Mouse (Mus musculus): ENCODE measurements around the gene Rasgrf1. TPM values are rescaled to one million over a fixed set of nuclear protein-coding genes. Genes with fewer than 3 reads are reported as not detected.

The Rasgrf1 gene
- polyA plus RNA-seq, 1 experiment, result 0.32 TPM

GRCm38 (mm10) chr9:89875551-89875950 is 34.2 kb upstream of the Rasgrf1 start:
- no peak overlapping the region for H3K27ac ChIP-seq (ENCODE audit: insufficient read depth, low read length)
- H3K4me1 ChIP-seq (ENCODE audit: control insufficient read depth, insufficient read depth, low read length), result peaks cover 4% of the 10 kb centered on the region
- TF ChIP-seq POLR2A (IDR thresholded peaks at IDR 0.05; ENCODE audit: low read depth, low read length), result no peak
- no peak for TF ChIP-seq CTCF (IDR thresholded peaks at IDR 0.05; ENCODE audit: borderline replicate concordance, insufficient read depth, low read length)
- H3K4me3 ChIP-seq (ENCODE audit: insufficient read depth, low read length), result no peak overlapping the region

GRCm38 (mm10) chr9:89878471-89879020 is 31.2 kb upstream of the Rasgrf1 start:
- no peak for TF ChIP-seq POLR2A (IDR thresholded peaks at IDR 0.05; ENCODE audit: low read depth, low read length)
- TF ChIP-seq CTCF (IDR thresholded peaks at IDR 0.05; ENCODE audit: borderline replicate concordance, insufficient read depth, low read length), result no peak

GRCm38 (mm10) chr9:89879574-89879973 is 30.1 kb upstream of the Rasgrf1 start:
- Histone ChIP-seq H3K4me1 (ENCODE audit: control insufficient read depth, insufficient read depth, low read length) (no peaks in the 10 kb centered on the region; the same call in none of the 2 replicates), H3K27ac (ENCODE audit: insufficient read depth, low read length) (no peak overlapping the region), H3K4me3 (ENCODE audit: insufficient read depth, low read length) (no peak overlapping the region)
- TF ChIP-seq POLR2A (IDR thresholded peaks at IDR 0.05; ENCODE audit: low read depth, low read length) (no peak), CTCF (IDR thresholded peaks at IDR 0.05; ENCODE audit: borderline replicate concordance, insufficient read depth, low read length) (no peak)

More at GRCm38 (mm10) chr9:89878471-89879020, 31.2 kb upstream of the Rasgrf1 start:
- H3K4me3 ChIP-seq (ENCODE audit: insufficient read depth, low read length), result no peak overlapping the region
- no peak overlapping the region for H3K27ac ChIP-seq (ENCODE audit: insufficient read depth, low read length)
- peaks cover 4% of the 10 kb centered on the region for H3K4me1 ChIP-seq (ENCODE audit: control insufficient read depth, insufficient read depth, low read length)

GRCm38 (mm10) chr9:89881552-89881951 is 28.2 kb upstream of the Rasgrf1 start:
- Histone ChIP-seq H3K4me3 (ENCODE audit: insufficient read depth, low read length) (no peak overlapping the region), H3K4me1 (ENCODE audit: control insufficient read depth, insufficient read depth, low read length) (no peaks in the 10 kb centered on the region), H3K27ac (ENCODE audit: insufficient read depth, low read length) (no peak overlapping the region)
- TF ChIP-seq POLR2A (IDR thresholded peaks at IDR 0.05; ENCODE audit: low read depth, low read length) (no peak), CTCF (IDR thresholded peaks at IDR 0.05; ENCODE audit: borderline replicate concordance, insufficient read depth, low read length) (no peak)

- Histone ChIP-seq H3K4me1 (ENCODE audit: control insufficient read depth, insufficient read depth, low read length) (no peaks in the 10 kb centered on the region), H3K27ac (ENCODE audit: insufficient read depth, low read length) (no peak overlapping the region), H3K4me3 (ENCODE audit: insufficient read depth, low read length) (no peak overlapping the region)
- no peak for TF ChIP-seq POLR2A (IDR thresholded peaks at IDR 0.05; ENCODE audit: low read depth, low read length)
- no peak for TF ChIP-seq CTCF (IDR thresholded peaks at IDR 0.05; ENCODE audit: borderline replicate concordance, insufficient read depth, low read length)
These were observed 27.1 kb upstream of the Rasgrf1 start for GRCm38 (mm10) chr9:89882583-89882982.

GRCm38 (mm10) chr9:89885701-89886218 is 23.9 kb upstream of the Rasgrf1 start:
- Histone ChIP-seq H3K27ac (ENCODE audit: insufficient read depth, low read length) (no peak overlapping the region), H3K4me3 (ENCODE audit: insufficient read depth, low read length) (no peak overlapping the region), H3K4me1 (ENCODE audit: control insufficient read depth, insufficient read depth, low read length) (no peaks in the 10 kb centered on the region)
- TF ChIP-seq CTCF (IDR thresholded peaks at IDR 0.05; ENCODE audit: borderline replicate concordance, insufficient read depth, low read length) (no peak), POLR2A (IDR thresholded peaks at IDR 0.05; ENCODE audit: low read depth, low read length) (no peak)

GRCm38 (mm10) chr9:89891534-89892293 is 18.0 kb upstream of the Rasgrf1 start:
- TF ChIP-seq CTCF (IDR thresholded peaks at IDR 0.05; ENCODE audit: borderline replicate concordance, insufficient read depth, low read length) (no peak), POLR2A (IDR thresholded peaks at IDR 0.05; ENCODE audit: low read depth, low read length) (no peak)
- no peaks in the 10 kb centered on the region for H3K4me1 ChIP-seq (ENCODE audit: control insufficient read depth, insufficient read depth, low read length)

GRCm38 (mm10) chr9:89892540-89893188 is 17.0 kb upstream of the Rasgrf1 start:
- no peak for TF ChIP-seq CTCF (IDR thresholded peaks at IDR 0.05; ENCODE audit: borderline replicate concordance, insufficient read depth, low read length)
- TF ChIP-seq POLR2A (IDR thresholded peaks at IDR 0.05; ENCODE audit: low read depth, low read length), result no peak
- Histone ChIP-seq H3K4me3 (ENCODE audit: insufficient read depth, low read length) (no peak overlapping the region), H3K27ac (ENCODE audit: insufficient read depth, low read length) (no peak overlapping the region)

More at GRCm38 (mm10) chr9:89891534-89892293, 18.0 kb upstream of the Rasgrf1 start:
- no peak overlapping the region for H3K27ac ChIP-seq (ENCODE audit: insufficient read depth, low read length)
- H3K4me3 ChIP-seq (ENCODE audit: insufficient read depth, low read length), result no peak overlapping the region

GRCm38 (mm10) chr9:89900111-89900824 is 9.4 kb upstream of the Rasgrf1 start:
- Histone ChIP-seq H3K27ac (ENCODE audit: insufficient read depth, low read length) (no peak overlapping the region), H3K4me3 (ENCODE audit: insufficient read depth, low read length) (no peak overlapping the region), H3K4me1 (ENCODE audit: control insufficient read depth, insufficient read depth, low read length) (no peaks in the 10 kb centered on the region)
- TF ChIP-seq POLR2A (IDR thresholded peaks at IDR 0.05; ENCODE audit: low read depth, low read length), result no peak
- no peak for TF ChIP-seq CTCF (IDR thresholded peaks at IDR 0.05; ENCODE audit: borderline replicate concordance, insufficient read depth, low read length)

More at GRCm38 (mm10) chr9:89892540-89893188, 17.0 kb upstream of the Rasgrf1 start:
- no peaks in the 10 kb centered on the region for H3K4me1 ChIP-seq (ENCODE audit: control insufficient read depth, insufficient read depth, low read length)
